Mouse (Mus musculus) heart, embryonic 13.5 days (tissue): ENCODE measurements around the gene Rnf20. TPM values are rescaled to one million over a fixed set of nuclear protein-coding genes. Genes with fewer than 3 reads are reported as not detected.

ENCODE experiments used
- polyA plus RNA-seq: library from polyadenylated mRNA; unstranded; fragments of >200 nt; fragmentation: Nextera tagmentation; extraction: Ambion mirVana; gene quantifications from 2 replicates; pipeline ENCODE4 v1.2.1, GENCODE M21; 2015

The Rnf20 gene
- polyA plus RNA-seq, 1 experiment from 2014 or later: 21.8 TPM

Other genes starting within 250 kb of the Rnf20 start
- not detected in 2 replicates for gene Acnat2, start 223.9 kb upstream of the Rnf20 start, polyA plus RNA-seq
- not detected in 2 replicates for gene Acnat1, start 158.1 kb upstream of the Rnf20 start, polyA plus RNA-seq
- gene Baat, start 125.4 kb upstream of the Rnf20 start, polyA plus RNA-seq: 0.08 TPM in 2 replicates
- gene Mrpl50, start 110.9 kb upstream of the Rnf20 start, polyA plus RNA-seq: 57.7 and 63.0 TPM in 2 replicates
- 5.9 and 6.0 TPM in 2 replicates for gene Zfp189, start 110.8 kb upstream of the Rnf20 start, polyA plus RNA-seq
- gene Aldob, start 82.5 kb upstream of the Rnf20 start, polyA plus RNA-seq: 0.32 and 4.8 TPM in 2 replicates
- 45.0 and 49.9 TPM in 2 replicates for gene Tmem246, start 34.1 kb upstream of the Rnf20 start, polyA plus RNA-seq
- 0.04 and 0.06 TPM in 2 replicates for gene Ppp3r2, start 50.0 kb downstream of the Rnf20 start, polyA plus RNA-seq
- 0.53 and 0.55 TPM in 2 replicates for gene Grin3a, start 213.7 kb downstream of the Rnf20 start, polyA plus RNA-seq